Mouse (Mus musculus) natural killer cell, adult 2 months (primary cell): ENCODE results near the gene Carhsp1.

Experiments used
- DNase-seq, 2 experiments: peaks; one replicate each; pipeline ENCODE4 v3.0.0; 2022; ENCODE audit warnings: low spot score in 2 of 2

Carhsp1 gene

GRCm38 (mm10) chr16:8675559-8675958 lies 3.6 kb upstream of the Carhsp1 start:
- DNase-seq: no peak

DNA sequence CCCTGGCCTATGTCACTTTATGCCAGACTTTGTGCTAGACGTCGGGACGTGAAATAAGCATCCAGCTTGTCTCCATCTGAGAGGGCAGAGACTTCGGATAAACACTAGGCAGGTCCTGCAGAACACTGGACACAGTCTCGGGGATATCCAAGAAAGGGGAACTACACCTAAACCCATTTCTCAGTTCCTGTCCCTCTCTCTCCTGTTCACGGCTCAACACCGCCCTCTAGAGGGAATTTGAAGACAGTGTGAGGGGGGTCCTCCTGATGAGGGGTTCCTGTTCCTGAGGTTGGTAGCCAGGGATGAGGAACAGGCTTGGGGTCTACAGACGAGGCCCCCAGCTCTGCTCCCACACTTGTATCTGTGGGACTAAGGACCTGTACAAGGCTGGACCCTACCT lies 2.2 kb upstream of the Carhsp1 start:
- DNase-seq: peak; percentile 53 to 74

GRCm38 (mm10) chr16:8673343-8673742 lies 1.4 kb upstream of the Carhsp1 start:
- DNase-seq: no peak

DNA sequence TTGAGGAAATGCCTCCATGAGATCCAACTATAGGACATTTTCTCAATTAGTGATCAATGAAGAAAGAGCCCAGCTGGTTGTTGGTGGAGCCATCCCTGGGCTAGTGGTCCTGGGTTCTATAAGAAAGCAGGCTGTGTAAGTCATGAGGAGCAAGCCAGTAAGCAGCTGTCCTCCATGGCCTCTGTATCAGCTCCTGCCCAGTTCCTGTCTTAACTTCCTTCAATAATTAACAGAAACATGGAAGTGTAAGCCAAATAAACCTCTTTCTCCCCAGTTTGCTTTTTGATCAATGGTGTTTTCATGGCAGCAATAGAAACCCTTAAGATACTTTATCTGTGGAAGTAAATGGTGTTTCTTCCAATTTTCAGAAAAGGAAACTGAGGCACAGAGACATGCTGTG lies 856 bp upstream of the Carhsp1 start:
- DNase-seq: no peak

- DNase-seq: no peak
Observed at GRCm38 (mm10) chr16:8672350-8672687, 364 bp upstream of the Carhsp1 start.

DNA sequence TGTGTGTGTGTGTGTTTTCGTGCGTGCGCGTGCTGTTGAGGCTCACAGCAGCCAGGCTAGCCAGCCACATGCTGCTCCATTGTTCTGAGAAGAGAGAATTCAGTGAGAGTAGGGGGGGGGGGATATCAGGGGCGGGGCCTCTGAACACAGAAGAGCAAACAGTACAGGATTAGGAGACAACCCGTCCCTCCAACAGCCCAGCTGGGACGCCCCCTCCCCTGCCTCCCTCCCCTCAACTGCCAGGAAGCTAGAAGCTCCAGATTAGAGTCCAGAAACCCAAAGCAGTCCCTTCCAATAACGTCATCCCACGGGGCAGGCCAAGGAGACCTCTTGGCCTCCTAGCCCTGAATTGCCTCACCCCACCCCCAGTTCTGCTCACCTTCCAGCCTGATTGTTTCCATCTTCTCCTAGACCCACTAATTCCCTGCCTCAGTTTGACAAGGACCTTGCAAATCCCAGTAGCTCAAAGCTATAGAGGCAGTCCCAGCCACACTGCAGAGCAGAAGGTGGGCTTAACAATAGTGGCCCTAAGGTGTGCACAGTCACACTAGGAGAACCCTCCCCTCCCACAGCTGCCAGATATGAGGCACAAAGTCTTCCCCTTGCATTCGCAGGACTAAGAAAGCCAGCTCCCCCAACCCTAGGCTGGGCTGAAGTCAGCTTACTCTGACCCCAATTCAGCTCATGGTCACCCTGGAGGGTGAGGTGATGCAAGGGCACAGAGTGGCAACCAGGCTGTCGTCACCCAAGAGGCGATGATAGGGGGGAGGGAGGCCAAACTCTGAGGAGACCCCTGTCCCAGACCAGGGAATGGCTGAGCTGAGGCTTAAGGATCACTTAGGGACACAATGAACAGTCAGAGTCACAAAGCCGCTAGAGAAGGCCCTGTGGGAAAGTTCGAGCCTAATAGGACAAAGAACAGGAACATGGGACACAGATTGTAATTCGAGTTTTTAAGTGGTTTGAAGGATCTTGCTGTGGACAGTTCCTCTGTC lies 1.6 kb downstream of the Carhsp1 start:
- no peak for DNase-seq

- no peak for DNase-seq
Observed at GRCm38 (mm10) chr16:8669432-8669831, 2.5 kb downstream of the Carhsp1 start.

- no peak for DNase-seq
Observed at GRCm38 (mm10) chr16:8668386-8668785, 3.6 kb downstream of the Carhsp1 start.

GRCm38 (mm10) chr16:8667814-8668213 lies 4.1 kb downstream of the Carhsp1 start:
- no peak for DNase-seq

DNA sequence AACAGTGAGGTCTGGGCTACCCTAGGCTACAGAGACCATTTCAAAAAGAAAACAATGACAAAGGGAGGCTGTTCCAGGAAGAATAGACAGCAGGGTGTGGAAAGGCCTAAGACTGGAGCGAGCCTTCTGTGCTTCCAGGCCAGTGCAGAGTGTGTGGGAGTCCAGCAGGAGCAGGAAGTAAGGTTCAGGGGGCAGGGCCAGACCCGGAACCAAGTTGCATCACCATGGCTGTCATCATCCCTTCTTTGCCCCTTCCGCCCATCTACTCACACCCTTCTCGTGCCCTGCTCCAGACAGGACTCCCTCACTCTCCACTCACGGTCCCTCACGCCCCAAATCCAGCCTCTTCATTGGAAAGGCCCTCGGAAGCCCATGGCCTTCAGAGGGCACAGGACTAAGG lies 4.7 kb downstream of the Carhsp1 start:
- no peak for DNase-seq

GRCm38 (mm10) chr16:8666452-8666851 lies 5.5 kb downstream of the Carhsp1 start:
- DNase-seq: no peak

DNA sequence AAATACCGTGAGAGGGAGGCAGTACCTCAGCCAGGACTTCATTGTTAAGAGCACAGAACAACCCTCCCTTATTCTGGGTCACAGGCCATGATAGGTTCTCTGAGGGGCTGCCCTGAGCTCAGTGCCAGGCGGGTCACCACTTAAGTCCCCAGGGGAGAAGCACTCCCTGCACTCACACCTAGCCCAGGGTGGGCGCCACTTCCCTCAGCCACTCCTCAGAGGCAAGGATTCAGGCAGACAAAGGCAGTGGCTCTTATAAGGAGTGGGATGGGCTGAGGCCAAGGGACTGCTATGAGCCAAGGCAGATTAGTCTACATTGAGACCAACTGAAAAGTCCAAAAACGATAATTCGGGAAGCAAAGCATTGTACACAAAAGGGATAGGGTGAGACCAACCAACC lies 6.6 kb downstream of the Carhsp1 start:
- DNase-seq: no peak

DNA sequence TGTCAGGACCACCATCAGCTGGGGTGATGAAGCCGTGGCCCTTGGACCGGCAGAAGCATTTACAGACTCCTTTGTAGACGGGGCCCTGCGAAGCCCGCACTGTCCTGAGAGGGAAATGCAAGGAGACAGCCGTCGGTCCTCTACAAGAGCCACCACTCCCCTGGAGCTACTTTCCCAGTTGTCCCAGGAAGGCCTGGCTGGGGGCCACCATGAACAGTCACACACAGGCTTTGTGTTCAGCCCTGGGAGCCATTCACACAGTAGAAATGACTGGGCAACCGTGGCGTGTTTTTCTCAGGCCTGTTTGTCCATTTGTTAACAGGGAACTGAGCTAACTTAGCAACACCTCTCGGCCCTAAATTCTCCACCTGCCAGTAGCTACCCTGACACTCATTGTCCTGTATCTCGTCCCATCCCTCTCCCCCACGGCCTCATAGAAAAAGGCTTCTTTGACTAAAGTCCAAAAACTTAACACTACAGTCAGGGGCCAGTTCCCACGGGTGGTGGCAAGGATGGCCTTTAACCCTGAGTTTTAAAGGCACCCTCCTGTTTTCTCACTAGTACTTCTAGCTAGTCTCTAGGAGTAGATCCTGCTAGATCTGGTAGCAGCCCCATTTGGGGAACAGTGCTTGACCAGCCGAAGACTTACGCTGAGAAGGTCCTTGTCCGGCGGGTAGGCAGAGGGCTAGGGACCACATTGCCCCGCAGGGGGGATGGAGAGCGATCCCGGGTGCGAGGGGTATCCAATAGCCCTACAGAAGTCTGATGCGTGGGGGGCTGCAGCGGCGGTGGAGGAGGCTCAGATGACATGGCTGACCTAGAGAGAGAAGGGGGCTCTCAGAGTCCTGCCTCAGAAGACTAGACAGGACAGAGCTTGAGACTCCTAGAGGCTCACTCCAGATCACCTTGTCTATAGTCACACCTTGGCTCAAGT lies 8.1 kb downstream of the Carhsp1 start:
- DNase-seq: no peak

GRCm38 (mm10) chr16:8663022-8663421 lies 8.9 kb downstream of the Carhsp1 start:
- no peak for DNase-seq

DNA sequence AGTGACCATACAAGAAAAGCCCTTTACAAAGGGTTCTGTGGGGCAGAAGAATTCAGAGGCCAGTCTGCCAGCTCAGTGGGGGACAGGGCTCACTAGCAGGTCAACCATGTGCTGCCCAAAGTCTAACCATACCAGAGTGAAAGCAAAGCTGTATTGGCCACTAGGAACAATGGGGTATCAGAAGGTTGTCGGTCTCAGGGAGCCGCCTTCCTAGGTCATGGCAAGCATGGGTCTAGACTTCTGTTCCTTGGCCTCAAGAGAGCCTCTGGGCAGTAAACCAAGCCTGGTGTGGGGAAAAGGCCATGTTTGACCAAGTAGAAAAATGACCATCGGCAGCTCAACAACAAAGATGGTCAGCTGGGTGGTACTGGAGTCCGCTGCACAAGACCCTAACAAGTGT lies 13.2 kb downstream of the Carhsp1 start:
- no peak for DNase-seq

GRCm38 (mm10) chr16:8658349-8658748 lies 13.6 kb downstream of the Carhsp1 start:
- DNase-seq: no peak

DNA sequence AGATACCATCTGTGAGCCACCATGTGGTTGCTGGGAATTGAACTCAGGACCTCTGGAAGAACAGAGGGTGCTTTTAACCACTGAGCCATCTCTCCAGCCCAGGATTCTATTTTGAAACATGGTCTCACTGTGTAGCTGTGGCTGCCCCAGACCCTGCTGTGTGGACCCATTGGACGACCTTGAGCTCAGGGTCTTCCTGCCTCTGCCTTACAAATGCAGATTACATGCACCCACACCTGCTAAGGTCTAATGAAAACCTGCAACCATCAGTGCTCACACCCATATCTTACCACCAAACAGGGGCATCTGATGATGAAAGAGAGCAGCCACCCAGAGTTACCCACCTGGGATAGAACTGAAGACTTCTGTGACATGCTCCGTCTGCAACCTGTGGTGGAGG lies 15.7 kb downstream of the Carhsp1 start:
- no peak for DNase-seq

GRCm38 (mm10) chr16:8655599-8655998 lies 16.4 kb downstream of the Carhsp1 start:
- no peak for DNase-seq

- DNase-seq: no peak
Observed at GRCm38 (mm10) chr16:8655108-8655507, 16.8 kb downstream of the Carhsp1 start.

GRCm38 (mm10) chr16:8650007-8650406 lies 21.9 kb downstream of the Carhsp1 start:
- no peak for DNase-seq

DNA sequence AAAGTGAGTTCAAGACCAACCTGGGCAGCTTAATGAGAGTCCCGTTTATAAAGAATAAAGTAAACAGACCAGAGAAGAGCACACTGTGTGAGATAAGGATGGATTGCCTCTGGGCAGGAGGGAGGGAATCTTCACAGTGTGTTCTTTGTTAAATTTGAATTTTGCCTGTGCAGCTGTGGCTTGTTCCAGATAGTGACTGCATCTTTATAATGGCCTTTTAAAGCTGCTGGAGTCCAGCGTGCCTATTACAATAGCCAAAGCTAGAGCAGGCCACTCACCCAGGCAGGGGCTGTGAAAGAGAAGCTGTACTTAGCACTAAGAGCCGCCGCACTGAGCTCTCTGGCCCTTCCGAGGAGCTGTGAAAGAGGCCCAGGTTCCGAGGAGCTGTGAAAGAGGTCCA lies 26.4 kb downstream of the Carhsp1 start:
- no peak for DNase-seq

DNA sequence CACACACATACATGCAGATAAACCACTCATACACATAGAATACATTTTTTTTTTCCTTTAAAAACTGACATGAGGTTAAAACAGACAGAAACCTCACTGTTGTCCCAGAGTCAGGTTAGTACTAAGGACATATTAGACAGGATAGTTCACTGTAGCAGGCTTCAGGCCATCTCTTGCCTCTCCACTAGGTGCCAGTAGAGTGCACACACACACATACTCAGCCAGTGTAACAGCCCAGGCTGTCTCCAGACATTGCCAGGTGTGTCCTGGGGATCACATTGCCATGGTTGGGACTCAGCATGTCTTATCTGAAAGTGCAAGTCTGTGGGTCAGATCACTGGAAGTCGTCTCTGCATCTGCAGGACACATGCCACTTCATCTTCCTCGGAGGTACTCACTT lies 28.1 kb downstream of the Carhsp1 start:
- peak; percentile 20 to 31 for DNase-seq
